Mouse (Mus musculus) c-Kit-negative CD71-positive TER-119-positive erythroid progenitor cells, embryonic 14.5 days (primary cell): ENCODE measurements around the gene Map2k2.
A peak's percentile ranks its signal among the peaks of the same experiment; 100 is the strongest.

Source experiments
- DNase-seq: peaks from one replicate; pipeline ENCODE4 v3.0.0-alpha.2; 2013; ENCODE audit warnings: low read depth, low spot score

The Map2k2 gene

DNA sequence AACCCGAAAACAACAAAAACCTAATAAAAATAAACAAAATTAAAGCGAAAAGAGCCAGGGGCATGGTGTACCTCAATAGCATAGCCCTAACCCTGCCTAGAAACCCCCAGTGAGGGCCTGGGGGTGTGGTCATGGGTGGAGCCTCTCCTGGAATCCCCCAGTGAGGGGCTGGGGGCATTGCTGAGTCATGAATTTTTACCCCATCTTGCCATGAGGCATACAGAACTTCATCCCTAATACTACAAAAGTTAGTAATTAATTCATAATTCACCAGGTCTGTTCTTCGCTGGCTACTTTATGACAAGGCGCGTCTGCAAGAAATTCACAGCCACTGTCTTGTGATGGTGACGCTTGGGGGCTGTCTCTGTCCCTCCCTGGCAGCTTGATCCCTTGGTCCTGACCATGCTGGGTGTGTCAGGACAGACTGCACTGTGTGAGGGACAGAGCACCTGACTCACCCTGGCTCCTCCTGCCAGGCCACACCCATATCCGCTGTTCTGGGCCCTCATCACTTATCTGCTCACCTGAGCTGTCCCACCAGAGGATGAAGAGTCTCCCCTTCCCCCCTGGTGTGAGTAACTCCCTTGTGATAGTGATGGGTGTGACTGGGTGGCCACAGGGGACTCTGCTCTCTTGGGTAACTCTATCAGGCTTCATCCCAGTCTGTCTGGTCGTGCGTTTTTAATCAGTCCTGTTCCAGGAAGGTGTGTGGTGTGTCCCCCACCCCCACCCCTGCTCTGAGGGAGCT is 10.6 kb upstream of the Map2k2 start:
- DNase-seq: peak; percentile 21

DNA sequence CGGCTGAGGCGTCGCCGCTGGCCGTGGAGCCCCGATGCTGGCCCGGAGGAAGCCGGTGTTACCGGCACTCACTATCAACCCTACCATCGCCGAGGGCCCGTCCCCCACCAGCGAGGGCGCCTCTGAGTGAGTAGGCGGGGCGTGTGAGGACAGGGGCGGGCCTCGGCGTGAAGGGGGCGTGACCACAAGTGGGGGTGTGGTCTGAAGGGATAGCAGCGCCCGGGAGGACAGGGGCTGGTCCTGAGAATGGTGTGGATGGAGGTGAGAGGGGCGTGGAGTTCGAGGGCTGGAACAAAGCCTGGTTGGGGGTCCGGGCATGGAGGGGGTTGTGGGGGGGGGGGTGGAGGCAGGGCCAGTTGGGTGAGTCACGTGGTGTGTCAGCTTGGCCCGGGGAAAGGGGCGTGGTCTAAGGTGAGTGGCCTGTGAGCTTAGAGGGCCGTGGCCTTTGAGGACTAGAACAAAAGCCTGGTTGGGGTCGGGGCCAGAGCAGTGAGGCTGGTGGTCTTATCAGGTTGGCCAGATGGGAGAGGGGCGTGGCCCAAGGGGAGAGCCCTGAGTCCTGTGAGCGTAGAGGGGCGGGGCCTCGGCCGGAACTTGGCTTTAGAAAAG is 502 bp downstream of the Map2k2 start:
- DNase-seq: peak; percentile 78

DNA sequence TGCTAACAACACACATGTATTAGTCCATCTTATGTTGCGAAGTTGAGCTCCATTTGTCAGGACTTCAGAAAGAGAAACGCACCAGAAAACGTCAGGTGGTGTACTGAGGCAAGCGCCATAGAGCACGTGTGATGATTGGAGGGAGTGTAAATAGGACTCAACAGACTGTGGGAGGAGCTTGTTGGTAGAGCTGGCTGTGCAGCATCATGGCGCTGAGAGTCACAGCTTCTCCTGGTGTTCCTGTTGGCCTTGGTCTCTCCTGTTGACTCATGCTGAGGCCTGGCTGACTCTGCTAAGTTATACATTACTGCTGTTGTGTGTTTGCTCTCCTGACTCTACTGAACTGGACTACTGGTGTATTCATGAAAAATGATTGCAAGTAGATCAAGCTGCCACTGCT is 7.2 kb downstream of the Map2k2 start:
- no peak for DNase-seq

DNA sequence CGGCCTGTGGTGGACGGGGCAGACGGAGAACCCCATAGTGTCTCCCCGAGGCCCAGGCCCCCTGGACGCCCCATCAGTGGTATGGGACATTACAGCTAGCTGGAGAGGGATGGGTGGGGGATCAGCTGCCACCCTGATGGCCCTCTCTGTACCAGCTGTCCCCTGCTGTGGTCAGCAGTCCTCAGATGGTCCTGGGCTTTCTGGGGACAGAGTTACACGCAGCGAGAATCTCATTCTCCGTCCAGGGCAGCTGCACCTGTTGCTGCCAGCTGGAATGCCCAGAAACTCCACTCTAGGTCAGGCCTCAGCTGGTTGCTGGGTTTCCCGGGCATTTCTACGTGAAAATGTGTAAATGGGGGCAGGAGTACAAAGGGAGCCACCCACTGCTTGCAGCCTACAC is 13.9 kb downstream of the Map2k2 start:
- no peak for DNase-seq

DNA sequence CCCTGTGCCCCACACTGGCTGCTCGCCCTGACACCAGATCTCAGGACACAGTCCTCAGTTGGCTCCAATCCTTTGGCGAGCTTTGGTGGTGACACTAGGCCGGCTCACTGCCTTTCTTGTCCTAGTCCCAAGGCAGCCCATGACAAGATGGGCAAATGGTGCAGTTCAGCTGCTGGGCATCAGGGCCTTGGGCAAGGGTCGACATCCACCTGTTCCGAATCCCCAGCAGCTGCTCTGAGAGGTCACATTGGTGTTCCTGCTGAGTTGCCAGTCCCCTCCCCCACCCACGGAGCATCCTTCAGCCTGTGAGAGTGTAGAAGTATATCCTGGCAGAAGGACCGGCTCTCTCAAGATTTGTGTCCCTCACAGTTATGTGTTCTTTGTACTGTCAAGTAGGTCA is 14.9 kb downstream of the Map2k2 start:
- DNase-seq: no peak

DNA sequence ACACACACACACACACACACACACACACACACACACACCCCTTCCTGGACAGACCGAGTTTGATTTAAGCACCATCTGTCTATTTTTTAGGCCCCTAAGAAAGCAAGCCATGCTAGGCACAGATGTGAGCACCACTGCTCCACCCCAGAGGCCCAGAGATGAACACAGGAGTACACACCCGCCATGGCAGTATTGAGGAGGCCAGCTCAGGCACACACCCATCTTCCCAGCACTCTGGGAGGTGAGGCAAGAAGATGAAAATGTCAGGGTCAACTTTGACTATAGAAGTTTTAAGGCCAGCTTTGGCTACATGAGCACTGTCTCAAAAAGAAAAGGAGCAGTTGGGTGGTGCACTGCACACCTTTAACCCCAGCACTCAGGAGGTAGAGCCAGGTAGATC is 17.2 kb downstream of the Map2k2 start:
- no peak for DNase-seq

DNA sequence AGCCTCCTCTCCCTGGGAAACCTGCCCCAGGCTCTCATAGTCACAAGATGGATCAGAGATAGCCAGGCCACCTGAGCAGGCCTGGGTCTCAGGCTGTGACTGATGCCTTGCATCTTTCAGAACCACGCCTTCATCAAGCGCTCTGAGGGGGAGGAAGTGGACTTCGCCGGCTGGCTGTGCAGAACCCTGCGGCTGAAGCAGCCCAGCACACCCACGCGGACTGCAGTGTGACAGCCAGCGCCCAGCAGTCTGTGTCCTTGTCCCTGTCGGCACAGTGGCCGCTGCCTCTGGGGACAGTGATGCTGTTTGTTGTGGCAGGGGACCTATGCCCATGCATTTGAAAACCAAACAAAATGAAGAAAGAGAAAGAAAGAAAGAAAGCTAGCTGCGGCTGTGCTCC is 17.8 kb downstream of the Map2k2 start:
- DNase-seq: no peak

DNA sequence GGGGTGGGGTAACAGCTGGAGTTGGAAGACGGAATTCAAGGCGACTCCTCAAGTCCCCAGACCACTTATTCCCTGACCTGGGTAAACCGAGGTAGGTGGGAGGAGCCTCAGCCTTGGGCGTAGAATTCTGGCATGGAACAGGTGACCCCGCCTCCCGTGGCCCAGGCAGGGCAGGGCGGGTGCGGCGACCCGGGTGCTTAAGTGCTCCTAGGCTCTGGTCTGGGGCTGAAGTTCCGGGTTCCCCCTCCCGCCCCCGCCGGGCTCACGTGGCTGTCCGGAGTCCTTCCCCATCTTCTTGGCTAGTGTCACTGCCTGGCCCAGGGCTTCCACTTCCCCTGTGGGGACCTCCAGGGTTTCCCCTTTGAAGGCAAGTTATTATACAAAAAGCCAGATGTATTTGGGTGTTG is 28.5 kb downstream of the Map2k2 start:
- peak; percentile 61 for DNase-seq

DNA sequence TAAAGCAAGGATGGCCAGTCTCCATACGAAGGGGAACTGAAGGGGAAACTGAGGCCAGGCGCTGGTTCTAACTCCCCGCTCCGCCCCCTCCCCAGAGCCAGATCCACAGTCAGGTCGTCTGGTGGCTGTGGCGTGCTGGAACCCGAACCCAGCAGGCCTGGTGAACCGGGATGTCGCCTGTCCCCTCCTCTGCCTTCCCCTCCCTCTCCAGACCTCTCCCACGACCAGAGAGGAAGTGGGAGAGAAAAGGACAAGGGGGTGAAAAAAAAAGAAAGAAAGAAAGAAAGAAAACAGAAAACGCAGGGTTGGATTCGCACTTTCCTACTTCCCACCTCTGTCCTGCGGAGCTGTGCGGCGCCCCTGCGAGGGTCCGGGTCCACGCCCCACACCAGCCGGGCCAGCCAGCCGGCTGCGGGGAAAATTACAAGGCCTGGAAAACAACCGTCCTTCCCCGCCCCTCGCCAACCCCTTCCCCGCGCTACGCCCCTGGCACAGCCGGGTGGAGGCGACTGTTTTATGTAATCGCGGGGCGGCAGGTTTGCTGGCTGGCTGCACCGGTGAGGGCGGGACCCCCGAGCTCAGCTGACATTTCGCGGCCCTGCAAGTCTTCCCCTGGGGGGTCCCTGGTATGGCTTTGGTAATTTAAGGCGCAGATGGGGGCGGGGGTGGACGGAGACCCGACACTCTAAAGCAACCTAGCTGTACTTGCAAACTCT is 29.4 kb downstream of the Map2k2 start, which contains the start of gene Zbtb7a:
Zbtb7a (plus strand) TSS at position 255 of the 716 bp plus-strand sequence.
- DNase-seq: no peak

DNA sequence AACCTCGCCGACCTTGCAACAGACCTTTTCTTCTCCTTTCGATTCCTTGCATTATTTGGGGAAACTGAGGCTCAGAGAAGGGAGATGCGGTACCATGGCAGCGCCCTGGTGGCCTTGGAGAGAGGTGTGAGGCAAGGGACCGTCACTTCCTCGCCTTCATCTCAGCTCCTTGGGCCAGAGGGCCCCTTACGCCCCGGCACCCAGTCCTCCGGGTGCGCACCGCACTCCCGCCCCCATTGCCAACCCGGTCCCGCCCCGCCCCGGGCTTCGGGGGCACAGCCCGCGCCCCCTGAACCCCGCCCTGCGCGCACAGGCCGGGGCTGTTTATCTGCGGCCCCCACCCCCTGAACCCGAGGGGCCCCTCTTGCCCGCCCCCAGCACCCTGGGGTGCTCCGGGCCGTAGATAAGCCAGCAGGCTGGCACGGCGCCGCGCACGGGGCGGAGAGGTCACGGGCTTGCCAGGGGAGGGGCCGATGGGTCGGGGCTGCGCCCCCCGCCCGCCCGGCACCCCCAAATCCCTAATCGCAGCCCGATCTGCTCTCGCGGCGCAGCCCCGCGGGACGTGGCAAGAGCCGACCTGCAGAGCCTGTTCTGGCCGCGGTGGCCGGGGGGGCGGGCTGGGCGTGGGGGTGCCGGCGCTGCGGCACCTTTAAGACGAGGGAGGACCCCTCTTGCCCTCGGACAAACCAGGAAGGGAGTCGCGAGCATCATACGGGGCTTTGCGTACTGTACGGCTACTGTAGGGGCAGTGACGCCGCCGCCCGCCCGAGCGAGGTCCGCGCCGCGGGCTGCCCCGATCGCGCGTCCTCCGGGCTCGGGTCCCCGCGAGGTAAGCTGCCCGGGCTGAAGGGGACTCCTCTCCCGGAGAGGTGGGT is 30.4 kb downstream of the Map2k2 start:
- peak; percentile 52 for DNase-seq

DNA sequence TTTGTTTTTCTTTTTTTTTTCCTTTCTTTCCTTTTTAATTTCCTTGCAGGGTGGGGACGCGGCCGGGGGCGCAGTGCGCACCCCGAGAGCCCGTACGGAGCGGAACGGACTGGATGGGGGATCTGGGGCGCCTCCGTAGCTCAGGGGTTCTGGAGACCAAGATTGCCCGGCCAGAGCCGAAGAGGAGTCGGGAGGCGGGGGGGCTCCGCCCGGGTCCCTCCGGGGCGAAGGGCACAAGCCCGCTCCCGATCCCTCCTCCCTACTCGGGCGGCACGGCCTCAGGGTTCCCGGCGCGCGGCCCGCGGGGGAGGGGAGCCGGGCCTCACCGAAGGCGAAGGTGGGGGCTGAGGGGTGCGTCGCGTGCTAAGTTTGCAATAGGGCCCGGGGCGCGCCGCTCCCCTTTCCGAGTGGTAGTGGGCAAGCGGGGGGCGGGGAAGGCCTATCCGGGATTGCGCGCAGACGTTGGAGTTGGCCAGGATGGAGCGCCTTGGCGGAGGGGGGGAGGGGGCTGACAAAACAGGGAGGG is 31.1 kb downstream of the Map2k2 start:
- peak; percentile 48 for DNase-seq

DNA sequence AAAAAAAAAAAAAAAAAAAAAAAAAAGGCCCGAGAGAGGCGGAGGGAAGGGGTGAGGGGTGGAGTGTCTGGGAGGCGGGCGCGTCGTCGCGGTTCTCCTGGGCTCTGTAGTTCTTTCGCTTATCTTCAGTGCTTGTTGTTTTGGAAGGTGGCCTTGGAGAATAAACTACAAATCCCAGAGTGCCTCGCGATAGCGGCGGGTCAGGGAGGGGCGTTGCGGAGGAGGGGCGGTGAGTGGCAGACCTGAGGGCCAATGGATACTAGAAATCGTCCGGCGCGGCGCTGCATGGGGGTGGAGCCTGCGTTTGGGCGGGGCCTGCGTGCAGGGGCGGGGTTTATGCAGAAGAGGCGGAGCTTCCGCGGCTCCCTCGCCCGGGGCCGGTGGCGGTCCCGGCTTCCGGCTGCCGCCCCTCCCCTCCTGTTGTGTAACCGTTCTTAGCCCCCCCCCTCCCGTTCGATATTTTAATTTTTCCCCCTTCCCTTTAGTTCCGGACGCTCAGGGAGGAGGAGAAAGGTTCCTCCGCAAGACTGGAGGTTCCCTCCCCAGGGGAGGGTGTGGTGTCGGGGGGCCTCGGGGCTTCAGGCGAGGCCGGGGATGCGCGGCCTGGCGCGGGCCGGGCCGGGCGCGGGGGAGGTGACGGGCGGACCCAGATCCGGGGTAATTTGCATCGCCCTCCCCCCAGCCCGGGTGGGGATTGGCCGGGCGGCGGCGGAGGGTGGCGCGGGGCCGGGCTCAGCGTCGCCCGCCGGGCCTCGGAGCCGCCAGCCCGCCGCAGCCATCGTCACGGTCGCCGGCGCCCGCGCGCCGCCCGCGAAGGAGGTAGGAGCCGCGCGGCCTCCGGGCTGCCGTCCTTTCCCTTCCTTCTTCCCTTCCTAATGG is 31.8 kb downstream of the Map2k2 start:
- DNase-seq: peak; percentile 97

DNA sequence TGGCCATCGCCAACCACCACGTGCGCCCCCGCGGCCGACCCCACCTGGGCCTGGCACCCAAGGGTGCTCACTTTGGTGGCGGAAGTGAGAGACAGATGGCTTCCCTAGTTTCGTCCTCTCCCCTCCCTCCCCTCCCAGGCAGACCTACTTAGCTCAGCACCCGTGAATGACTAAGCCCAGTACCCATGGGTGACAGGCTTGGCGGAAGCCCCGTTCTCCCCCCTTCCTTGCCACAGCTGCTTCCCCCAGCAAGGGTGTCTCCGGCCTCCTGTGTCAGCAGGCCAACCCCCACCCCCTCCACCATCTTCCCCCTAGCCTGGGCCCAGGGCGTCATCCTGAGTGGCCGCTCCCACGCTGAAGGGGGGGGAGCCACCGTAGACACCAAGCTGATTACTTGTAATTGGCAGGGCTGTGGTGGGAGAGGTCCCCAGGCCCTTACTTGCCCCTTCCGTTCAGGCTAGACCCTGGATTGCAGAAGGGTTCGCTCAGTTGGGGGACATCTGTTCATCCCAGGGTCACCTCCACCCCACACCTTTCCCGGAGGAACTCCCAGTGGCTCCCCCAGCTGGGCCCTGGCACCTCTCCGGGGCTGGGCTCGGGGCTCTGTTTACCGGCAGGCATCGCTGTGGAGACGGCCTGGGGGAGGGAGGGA is 32.5 kb downstream of the Map2k2 start:
- DNase-seq: peak; percentile 32

DNA sequence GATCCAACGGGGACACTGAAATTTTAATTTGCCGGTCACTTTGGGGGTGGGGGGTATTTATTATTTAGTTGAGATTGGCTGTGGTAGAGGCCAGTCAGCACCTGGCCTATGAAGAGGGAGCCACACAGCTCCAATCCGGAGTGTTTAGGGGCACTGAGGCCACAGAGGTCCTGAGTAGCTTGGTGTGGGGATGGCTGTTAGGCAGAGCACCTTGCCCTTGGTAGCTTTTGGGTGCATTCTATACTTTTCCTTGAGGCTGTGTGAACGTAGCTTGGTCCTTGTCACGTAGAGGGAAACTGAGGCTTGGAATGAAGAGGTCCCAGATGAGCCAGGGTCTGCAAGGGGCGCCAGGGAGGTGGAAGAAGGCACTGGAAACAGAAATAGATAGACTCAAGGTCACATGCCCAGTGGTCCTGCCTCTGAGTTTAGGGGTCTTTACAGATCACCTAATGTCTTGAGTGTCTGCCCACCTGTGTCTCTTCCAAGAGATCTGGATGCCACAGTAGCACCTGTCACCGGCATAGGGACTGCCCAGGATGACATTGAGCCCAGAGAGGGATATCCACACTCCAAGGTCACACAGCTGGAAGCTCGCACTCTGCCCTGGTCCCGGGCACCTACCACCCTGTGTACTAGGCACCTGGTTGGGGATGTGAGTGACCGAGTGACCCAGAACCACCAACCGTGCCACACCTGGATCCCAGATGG is 33.3 kb downstream of the Map2k2 start:
- DNase-seq: no peak

DNA sequence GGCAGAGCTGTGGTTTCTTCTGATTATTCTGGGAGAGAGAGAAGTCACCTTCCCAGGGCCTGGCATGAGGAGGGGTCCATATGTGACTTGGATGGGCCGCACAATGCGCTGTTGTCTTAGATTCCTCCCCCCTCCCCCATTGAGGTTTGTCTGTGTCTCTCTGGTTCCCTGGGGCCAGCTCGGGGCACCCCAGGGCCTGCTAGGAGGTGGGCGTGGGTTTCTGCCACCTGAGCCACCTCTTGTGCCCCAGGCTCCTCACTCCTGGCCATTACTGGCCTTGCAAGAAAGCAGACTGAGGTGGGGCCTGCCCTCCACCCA is 33.8 kb downstream of the Map2k2 start:
- no peak for DNase-seq

DNA sequence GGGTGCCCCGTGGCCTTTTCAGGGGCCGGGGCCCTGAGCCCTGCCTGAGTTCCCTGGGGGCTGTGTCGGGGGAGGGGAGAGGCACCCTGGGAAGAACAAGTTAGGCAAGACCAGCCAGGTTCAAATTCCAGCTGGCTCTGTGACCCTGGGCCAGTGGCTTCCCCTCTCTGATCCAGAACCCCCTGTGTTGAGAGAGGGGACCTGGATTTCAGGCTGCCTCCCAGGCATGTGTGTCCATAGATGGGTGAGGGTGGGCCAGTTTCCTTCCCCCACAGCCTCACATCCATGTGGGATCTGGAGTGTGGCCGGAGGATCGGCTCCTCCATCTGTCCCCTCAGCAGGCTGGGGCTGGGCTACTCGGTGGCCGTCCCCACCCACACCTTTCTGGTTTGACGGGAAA is 34.3 kb downstream of the Map2k2 start:
- no peak for DNase-seq

DNA sequence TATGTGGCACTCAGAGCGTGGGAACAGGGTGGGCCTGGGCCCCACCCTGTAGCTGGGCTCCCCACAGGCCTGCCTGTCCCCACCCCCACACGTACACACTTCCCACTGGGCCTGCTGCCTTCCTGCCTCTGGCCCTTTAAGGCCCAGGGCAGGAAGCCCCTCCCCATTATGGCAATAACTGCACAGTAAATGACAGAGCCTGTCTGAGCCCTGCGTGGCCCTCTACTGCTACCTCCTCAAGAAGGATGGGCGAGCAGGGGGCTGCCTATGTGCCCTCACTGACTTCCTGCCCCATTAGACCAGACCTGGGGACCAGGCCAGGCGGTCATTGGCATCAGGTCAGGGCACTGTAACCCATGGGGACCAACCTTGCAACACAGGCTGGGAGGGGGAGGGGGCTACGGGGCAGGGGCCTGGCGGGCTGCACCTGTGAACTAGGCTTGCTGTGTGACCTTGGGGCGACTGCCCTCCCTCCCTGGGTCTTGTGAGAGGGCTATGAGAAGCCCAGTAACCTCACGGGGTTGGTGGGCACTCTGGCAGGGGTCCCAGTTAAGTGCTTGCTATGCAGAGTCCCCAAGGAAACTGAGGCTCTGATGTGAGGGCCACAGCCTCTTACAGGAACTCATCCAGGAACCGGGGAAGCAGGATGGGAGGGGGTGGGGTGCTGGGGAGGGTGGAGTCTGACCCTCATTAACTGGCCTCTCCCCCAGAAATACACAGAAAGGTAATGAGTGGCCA is 35.2 kb downstream of the Map2k2 start:
- no peak for DNase-seq

DNA sequence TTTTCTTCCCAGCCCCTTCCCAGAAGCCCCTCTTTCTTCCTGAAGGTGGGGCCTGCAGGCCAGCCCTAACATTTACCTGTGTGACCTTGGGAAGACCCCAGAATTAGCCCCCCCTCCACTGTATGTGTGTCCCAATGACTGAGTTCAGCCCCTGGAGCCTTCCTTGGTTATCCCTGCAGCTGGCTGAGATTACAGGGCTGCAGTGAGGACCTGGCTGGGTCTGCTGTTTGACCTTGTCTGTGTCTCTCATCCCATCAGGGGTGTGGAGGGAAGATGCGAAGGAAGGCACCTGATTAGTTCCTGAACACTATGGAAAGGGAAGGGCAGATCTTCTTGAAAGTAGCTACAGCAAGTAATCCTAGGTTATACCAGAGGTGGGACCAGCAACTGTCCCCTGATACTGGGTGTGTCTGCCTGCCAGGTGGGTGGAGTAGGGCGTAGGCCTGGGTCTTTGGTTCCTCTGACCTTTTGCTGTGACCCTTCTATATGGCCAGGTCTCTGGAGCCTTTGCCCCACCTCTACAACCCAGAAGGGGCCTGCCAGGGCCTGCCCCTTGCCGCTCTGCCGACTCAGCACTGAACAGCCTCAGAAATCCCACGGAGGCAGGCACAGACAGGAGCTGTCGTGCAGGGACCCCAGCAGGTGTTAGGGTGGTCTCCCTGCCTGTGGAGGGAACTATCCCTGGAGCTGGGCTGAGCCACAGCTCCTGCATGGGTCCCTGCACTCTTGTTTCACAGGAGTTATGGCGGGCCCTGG is 35.9 kb downstream of the Map2k2 start:
- no peak for DNase-seq
